Mouse (Mus musculus): ENCODE data around the gene Ms4a5.
"Not testable (repeated sequence)": the region's sequence is repeated elsewhere in the genome, so short reads cannot be mapped to it uniquely, and the experiment has no call there.

Ms4a5 gene

GRCm38 (mm10) chr19:11283773-11284172 is at the start of gene Ms4a5:
Gene Ms4a5 (minus strand): TSS chr19:11283873.
- no peak for DNase-seq (ENCODE audit: low spot score)

GRCm38 (mm10) chr19:11321123-11321522 is 37.5 kb upstream of the Ms4a5 start:
- no peak for DNase-seq (ENCODE audit: low spot score)

- no peak for DNase-seq (ENCODE audit: low spot score)
These were observed 33.1 kb upstream of the Ms4a5 start for GRCm38 (mm10) chr19:11316786-11317185.

DNA sequence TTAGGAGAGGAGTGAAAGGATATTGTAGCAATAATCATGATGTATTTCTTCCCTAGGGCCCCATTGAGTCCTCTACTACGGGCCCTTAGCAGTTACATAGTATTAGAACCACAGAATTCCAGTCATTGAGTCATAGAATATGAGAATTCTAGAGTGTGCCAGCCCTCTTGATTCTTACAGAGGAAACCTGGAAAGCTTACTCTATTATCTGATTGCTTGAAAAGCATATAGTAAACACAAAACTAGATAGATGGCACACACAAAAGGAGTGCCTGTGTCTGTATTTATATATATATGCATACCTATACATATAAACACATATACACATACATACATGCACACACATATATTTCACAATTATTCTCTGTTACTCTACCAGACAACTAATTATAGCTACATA is 30.7 kb upstream of the Ms4a5 start, which contains the start of gene Ms4a14:
Gene Ms4a14, minus strand, starts transcription at position 101 of the 400 bp plus-strand sequence.
- no peak for DNase-seq (ENCODE audit: low spot score)

- no peak for DNase-seq (ENCODE audit: low spot score)
These were observed 25.2 kb upstream of the Ms4a5 start for GRCm38 (mm10) chr19:11308888-11309287.

DNA sequence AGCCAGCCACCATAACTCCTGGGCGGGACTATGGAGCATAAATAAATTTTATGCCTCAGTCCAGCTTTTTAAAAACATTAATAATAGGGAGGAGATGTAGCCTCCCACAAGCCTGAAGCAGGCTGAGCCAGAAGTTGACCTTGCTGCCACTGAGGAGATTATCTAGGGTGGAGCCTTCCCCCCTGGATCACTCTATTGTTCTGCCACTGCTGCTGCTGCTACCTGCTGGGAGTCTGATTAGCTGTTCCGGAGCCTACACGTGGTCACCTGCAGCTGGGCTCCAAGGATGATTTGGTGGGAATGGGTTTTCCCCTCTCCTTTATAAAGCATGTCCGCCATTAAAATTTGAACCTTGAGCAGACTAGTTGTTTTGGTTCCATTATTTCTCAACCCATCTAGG is 15.9 kb upstream of the Ms4a5 start:
- not testable (repeated sequence) for DNase-seq (ENCODE audit: low spot score)

DNA sequence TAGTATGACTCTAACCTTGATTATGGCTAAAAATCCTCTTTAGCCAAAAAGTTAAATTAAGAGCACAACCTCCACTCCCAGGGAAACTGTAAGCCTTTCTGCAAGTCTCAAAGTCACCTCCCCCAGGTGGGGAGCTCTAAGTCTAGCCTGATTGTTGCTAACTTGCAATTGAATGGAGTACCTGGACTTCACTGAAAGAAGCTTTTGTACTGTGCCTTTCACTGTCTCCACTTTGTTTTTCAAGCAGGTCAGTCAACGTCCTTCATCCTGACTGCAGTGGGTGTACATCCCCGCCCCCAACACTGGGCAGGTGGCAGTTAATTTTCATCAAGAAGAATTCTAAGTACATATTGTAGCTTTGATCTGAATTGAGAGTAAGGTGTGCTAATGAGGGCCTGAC is 15.3 kb upstream of the Ms4a5 start:
- no peak for DNase-seq (ENCODE audit: low spot score)

DNA sequence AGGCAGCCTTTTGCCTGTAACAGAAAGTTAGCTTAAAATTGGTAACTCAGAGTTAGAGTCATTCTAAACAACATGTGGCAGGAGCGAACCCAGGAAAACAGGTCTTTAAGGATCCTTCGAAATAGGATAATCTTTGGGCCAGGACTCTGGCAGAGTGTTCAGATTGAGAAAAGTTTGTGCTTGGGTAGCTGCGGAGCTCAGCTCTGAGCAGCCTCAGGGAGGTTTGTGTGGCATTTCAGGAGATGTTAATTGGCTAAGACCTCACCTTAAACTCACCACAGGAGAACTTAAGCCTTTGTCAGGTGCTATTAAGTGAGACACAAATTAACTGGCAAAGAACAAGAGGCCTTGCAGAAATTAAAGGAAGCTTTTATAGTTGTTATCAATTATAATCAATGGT is 9.9 kb upstream of the Ms4a5 start:
- DNase-seq (ENCODE audit: low spot score): not testable (repeated sequence)

- no peak for DNase-seq (ENCODE audit: low spot score)
These were observed 9.3 kb upstream of the Ms4a5 start for GRCm38 (mm10) chr19:11292990-11293389.

GRCm38 (mm10) chr19:11280223-11280622 is 3.5 kb downstream of the Ms4a5 start:
- no peak for DNase-seq (ENCODE audit: low spot score)

DNA sequence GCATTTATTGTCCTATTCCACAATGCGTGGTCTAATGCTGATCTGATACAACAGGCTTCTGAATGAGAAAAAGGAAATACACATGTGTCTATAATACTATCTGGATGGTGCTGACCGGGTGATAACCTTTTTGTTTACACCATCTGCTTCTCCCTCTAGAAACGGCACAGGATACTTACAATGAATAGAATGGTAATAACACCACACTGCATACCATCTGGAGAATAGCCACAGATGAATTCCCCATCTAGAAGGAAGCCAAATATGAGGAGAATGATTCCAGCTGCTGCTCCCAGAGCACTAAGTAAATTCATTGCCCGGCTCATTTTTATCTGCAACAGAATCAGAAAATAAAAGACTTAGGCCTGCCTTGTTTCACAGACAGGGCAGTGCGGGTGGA is 7.2 kb downstream of the Ms4a5 start:
- no peak for DNase-seq (ENCODE audit: low spot score)

GRCm38 (mm10) chr19:11266956-11267355 is 16.7 kb downstream of the Ms4a5 start:
- no peak for DNase-seq (ENCODE audit: low spot score)

GRCm38 (mm10) chr19:11266052-11266845 is 17.4 kb downstream of the Ms4a5 start, which contains the start of gene Ms4a1:
Gene Ms4a1 (minus strand): TSS chr19:11266241.
- DNase-seq (ENCODE audit: low spot score): no peak

DNA sequence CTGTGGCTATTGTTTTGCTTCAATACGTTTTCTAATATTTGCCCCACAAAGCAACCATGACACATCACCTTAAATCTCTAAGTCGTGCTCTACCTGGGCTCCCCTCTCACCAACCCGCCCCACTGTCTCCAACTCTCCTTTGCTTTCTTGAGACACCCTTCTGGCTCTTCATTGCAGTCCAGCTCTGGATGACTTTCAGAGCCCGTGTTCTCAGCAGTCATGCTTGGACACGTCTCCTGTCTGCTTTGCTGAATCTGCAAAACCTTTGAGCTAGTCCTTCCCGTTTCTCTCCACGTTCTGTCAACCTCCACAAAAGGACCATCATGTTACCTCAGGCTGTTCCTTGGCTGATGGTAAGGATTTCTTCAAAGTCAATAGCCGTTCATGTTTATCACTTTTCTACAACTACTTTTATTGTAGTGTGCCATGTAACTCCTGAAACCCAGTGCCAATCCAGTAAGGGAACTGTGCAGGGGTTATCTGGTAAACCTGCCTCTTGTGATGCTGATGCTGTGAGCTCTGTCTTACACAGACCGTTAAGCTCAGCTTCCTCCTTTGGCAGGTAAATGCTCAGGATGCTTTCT is 19.0 kb downstream of the Ms4a5 start:
- no peak for DNase-seq (ENCODE audit: low spot score)

- DNase-seq (ENCODE audit: low spot score): no peak
These were observed 20.1 kb downstream of the Ms4a5 start for GRCm38 (mm10) chr19:11263549-11263948.

- DNase-seq (ENCODE audit: low spot score): not testable (repeated sequence)
These were observed 20.7 kb downstream of the Ms4a5 start for GRCm38 (mm10) chr19:11262932-11263331.

DNA sequence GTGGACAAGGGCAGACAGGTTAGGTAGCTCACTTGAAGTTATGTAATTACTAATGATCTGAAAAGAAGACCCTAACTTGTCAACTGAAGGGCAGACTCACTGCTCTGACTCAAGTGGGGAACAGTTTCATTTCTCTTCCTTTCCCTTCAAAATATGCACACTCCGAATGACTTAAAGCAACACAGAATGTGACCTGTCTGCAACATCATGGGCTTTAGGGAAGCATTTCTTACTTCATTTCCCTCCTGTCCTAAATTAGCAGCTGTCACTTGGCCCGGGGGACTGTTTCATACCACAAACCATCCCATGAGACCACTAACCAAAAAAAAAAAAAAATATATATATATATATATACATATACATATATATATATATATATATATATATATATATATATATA is 22.2 kb downstream of the Ms4a5 start:
- DNase-seq (ENCODE audit: low spot score): no peak

DNA sequence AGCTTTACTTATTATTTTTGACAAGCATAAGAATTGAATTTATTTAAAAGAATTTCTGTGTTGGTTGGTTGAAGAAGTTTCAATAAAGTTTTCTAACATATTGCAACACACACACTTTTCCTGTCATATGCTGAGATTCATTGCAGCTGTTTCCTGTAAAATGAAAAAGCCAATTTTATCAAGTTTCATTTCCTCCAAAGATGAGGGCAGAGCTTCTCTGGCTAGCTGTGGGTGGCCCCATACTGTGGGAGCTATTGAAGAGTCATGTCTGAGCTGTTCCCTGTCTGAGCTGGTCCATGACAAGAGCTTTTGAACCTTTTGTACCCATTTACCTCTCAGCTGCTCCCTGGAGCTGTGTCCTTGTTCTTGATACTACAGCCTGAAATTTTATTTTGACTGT is 39.4 kb downstream of the Ms4a5 start:
- DNase-seq (ENCODE audit: low spot score): no peak

- no peak for DNase-seq (ENCODE audit: low spot score)
These were observed 41.1 kb downstream of the Ms4a5 start for GRCm38 (mm10) chr19:11242560-11242959.

DNA sequence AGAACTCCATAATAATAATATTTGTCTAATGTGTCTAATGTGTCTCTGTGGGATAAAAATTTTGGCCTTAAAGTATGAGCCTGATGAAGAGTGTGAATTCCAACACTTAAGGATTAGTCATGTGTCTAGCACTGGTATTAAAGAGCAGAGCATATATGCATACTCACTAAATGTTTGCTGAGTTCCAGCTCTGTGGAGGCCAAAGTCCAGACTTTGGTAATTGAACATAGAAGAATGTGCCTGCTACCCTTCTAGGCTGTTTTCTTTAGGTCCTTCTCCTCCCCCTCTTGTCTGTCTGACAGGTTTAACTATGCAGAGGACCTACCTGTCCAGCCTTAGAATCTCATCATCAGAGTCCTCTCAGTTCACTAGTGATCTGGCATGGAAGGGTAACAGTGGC is 47.9 kb downstream of the Ms4a5 start:
- no peak for DNase-seq (ENCODE audit: low spot score)

DNA sequence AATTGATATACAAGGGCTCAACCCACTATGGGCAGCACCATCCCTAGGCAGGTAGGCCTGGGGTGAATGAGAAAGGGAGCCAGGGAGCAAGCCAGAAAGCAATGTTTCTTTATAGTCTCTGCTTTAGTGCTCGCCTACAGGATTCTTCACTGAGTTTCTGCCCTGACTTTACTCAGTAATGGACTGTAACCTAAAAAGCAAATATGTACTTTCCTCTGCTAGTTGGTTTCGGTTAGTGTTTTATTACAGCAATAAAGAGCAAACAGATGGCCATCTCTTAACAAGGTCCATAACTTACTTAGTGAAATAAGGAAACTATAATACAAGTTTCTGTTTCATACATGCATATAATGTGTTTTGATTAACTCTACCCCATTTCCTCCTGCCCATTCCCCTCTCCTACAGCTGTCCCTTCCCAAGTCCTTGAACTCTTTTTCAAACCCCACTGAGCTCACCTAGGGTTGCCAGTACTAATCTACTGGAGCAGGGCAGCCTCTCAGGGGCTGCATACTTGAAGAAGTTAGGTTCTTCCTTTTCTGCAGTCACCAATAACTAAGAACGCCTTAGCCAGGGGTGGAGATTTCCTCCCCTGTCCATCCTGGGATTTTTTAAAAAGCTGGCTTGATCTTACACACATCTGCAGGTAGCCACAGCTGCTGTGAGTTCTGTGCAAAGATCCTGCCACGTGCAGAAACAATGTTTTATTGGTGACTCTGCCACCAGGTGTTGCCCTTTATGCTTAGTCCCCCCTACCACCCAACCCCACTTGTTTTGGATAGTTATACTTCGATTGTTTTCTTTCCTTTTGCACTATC is 48.5 kb downstream of the Ms4a5 start:
- no peak for DNase-seq (ENCODE audit: low spot score)

DNA sequence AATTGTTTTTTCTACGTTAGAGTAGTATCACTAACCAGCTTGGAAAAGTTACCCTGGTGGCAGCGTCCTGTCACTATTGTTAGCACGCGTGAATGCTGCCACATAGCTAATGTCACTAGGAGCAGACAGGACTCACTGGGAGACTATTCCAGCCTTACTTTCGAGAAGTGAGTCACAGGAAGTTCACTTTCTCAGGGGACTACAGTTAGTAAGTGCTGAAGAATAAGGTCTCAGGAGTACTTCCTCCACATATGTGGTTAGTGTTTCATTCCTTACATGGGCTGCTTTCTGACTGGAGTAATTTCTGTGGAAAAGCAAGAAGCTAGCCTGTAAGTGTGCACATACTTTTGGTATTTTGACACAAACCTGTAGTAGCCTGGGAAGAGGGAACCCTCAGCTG is 49.4 kb downstream of the Ms4a5 start:
- DNase-seq (ENCODE audit: low spot score): no peak

- DNase-seq (ENCODE audit: low spot score): no peak
These were observed 51.3 kb downstream of the Ms4a5 start, which contains the start of gene Ms4a12 for GRCm38 (mm10) chr19:11232348-11232747. Gene Ms4a12 (minus strand): TSS chr19:11232448.

All from ovary, postnatal 10 days (tissue).